Mouse (Mus musculus): Measurements from ENCODE around the gene Atp6v1g3.

Atp6v1g3 gene

DNA sequence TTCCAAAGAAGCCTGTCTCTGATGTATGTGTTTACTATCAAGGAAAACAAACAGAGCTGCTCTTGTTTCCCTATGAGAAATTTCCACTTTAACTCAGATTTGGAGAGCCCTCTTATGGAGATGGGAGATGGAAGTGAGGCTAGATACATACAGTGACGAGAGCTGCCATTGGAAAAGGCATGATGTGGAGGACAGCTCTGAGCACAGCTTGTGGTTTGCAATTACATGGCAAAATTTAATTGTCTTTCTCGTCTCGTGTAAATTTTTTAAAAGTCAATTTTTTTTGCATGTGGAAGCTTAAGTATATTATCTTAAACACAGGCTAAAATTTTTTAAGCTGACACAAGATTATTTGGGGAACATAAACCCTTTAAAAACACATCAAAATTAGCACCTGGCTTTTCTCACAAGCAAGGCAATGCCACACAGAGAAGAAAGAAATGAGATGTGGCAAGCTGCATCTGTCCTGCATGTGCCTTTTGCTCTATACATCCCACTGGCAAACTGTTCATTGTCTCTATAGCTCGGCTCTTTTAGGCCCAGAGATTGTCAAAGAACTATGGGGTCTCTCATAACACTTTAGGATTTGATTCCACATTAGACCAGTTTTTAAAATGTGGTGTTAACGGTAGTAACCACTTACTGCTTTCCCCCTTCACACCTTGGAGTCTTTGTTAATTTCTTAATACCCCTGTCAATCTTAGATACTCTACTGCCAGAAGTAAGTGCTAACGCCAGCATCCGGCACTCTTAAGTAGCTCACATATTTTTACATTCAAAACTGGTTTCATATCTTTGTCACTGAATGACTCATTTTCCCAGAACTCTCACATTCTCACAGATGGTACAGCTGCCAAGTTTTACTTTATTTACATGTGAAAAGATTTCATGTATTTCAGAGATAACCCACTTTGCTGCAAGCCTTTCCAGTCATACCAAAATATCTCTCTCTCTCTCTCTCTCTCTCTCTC is 16.2 kb downstream of the Atp6v1g3 start:
- DNase-seq (ENCODE audit: low spot score), result no peak

GRCm38 (mm10) chr1:138291463-138291862 is 17.9 kb downstream of the Atp6v1g3 start:
- DNase-seq (ENCODE audit: low spot score), result no peak

GRCm38 (mm10) chr1:138294487-138294886 is 20.9 kb downstream of the Atp6v1g3 start:
- no peak for DNase-seq (ENCODE audit: low spot score)

GRCm38 (mm10) chr1:138298156-138298555 is 24.6 kb downstream of the Atp6v1g3 start:
- DNase-seq (ENCODE audit: low spot score), result no peak

DNA sequence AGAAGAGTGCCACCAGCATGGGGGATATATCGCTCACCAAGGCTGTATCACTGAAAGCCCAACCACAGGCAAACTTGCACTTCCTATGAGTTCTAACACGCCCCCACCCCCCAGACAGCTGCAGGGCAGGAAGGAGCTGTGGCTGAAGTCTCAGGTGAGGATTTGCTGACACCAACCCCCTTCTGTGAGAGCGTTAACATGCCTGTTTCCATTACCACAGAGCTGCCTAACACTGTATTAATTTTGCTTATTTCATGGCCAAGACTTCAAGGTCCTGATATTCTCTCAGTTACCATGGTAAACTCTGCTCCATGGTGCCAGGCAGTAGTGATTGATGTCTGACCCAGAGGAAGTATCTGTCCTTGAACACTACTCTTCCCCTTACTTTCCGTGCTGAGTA is 26.0 kb downstream of the Atp6v1g3 start:
- DNase-seq (ENCODE audit: low spot score), result no peak

- no peak for DNase-seq (ENCODE audit: low spot score)
These were observed 28.4 kb downstream of the Atp6v1g3 start for GRCm38 (mm10) chr1:138301920-138302319.

- DNase-seq (ENCODE audit: low spot score), result no peak
These were observed 29.2 kb downstream of the Atp6v1g3 start for GRCm38 (mm10) chr1:138302756-138303155.

DNA sequence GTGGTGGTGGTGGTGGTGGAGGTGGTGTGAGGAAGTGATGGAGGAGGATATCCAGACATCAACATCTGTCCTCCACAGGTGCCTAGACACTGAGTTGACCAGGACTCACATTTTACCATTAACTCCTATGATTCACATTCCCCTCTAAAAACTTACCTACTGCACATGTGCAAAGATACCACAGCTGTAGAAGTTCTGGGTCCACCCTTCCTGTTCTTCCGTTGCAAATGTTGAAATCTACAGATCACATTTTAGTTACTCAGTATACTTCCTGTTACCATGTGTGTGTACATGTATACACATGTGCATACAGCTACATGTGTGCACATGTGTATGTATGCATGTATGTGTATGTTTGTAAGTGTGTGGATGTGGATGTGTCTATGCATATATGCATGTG is 29.8 kb downstream of the Atp6v1g3 start:
- no peak for DNase-seq (ENCODE audit: low spot score)

GRCm38 (mm10) chr1:138304141-138304915 is 30.8 kb downstream of the Atp6v1g3 start:
- DNase-seq (ENCODE audit: low spot score), result no peak

DNA sequence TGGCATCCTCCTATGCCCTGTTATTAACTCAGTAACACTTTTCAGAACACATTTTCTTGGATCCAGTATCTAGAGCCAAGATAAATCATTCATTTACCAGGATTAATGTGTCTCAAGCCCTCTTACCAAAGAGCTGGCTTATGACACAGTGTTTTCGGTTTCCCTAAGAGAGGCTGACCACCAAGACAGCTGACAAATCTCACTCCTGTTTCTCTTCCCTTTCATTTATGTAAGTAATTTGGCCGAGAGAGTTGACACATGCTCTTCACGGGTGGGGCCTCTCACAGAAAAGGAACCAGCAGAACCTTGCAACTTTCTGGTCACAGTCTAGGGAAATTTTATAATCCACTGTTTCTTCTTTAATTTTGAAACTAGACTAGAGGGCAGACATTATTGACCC is 49.1 kb downstream of the Atp6v1g3 start:
- DNase-seq (ENCODE audit: low spot score), result no peak

DNA sequence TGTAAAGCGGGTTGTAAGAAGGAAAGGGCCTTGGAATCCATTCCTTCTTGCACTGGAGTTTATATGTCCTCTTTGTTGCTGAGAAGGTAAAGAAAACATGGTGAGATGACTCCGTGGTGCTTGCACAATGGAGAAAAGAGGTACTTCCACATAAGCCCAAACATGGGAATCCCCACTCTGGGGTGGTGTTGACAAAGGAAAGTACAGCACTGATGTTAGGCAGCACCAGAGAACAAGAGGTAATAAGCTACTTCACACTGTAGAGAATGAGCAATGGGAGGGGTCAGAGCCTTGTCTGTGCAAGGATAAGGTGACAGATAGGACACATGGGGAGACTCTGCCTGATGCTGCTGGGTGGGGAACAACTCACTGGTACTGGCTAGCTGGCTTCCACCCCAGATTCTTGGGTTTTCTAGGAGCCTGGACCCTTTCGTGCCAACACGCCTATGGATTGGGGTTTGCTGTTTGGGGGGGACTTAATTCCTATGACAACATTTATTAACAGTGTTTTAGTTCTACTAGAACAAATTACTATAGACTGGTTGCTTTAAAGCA is 49.6 kb downstream of the Atp6v1g3 start:
- DNase-seq (ENCODE audit: low spot score), result no peak

DNA sequence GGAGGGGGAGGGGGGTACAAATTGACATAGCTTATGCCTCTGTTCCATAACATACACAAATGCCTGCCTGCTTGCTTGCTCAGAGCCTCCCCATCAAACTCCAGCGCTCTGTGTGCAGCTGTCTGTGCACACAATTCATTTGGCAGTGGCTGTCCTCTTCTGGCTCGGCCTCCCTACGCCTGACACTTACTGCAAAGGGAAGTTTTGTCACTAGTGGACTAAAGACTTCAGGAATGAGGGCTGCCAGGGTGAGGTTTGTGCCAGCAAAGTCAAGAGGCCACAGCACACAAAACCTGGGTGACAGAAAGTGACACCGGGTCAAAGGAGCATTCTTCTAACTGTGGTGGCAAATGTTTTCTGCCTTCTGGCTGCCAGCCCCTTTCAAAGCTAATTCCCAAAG is 52.6 kb downstream of the Atp6v1g3 start:
- DNase-seq (ENCODE audit: low spot score), result no peak

DNA sequence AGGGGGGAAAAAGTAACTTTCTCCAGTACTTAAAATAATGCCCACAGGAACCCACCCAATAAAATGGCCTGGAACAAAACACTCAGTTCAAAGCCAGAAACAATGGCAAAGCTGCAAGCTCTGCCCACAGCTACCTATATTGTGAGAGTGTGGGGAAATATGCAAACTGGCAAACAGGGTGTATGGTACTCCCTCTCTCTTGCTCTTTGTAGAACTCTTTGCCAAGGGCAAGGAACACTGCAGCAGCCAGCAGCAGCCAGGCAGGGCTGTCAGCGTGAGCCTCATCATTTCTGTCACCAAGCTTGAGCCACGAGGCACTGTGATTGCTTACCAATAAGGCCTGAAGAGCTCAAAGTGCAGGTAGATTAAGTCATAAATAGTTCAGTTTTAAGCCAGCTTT is 53.0 kb downstream of the Atp6v1g3 start:
- no peak for DNase-seq (ENCODE audit: low spot score)

GRCm38 (mm10) chr1:138327466-138328245 is 54.1 kb downstream of the Atp6v1g3 start:
- no peak for DNase-seq (ENCODE audit: low spot score)

- no peak for DNase-seq (ENCODE audit: low spot score)
These were observed 54.8 kb downstream of the Atp6v1g3 start for GRCm38 (mm10) chr1:138328320-138328719.

GRCm38 (mm10) chr1:138330556-138330955 is 57.0 kb downstream of the Atp6v1g3 start:
- no peak for DNase-seq (ENCODE audit: low spot score)

GRCm38 (mm10) chr1:138331596-138331995 is 58.1 kb downstream of the Atp6v1g3 start:
- no peak for DNase-seq (ENCODE audit: low spot score)

GRCm38 (mm10) chr1:138334701-138335100 is 61.2 kb downstream of the Atp6v1g3 start:
- no peak for DNase-seq (ENCODE audit: low spot score)

DNA sequence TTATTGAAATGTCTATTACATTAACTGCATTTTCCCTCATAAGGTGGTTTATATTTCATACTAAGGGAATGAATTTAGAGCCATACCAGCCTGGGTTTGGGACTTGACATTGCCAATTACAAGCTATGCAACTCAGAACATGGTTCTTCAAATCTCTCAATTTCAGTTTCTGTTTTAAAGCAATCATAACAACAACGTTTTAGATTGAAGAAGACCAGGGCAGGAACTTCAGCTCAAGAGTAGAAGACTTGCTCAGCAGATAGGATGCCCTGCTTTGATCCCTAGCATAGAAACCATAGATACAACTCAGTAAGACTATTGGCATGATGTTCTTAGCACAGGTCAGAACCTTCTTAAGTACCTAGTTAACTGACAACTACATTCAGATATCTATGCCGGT is 63.9 kb downstream of the Atp6v1g3 start:
- no peak for DNase-seq (ENCODE audit: low spot score)
